Mouse (Mus musculus): Measurements from ENCODE around the gene Hoxb6. TPM values are rescaled to one million over a fixed set of nuclear protein-coding genes. Genes with fewer than 3 reads are reported as not detected.

Gene Hoxb6
- total and polyA plus RNA-seq, 3 experiments = not detected

GRCm38 (mm10) chr11:96275896-96276295 is 16.4 kb upstream of the Hoxb6 start:
- no peaks in the 10 kb centered on the region for H3K36me3 ChIP-seq (ENCODE audit: control insufficient read depth in 1 of 2, insufficient read depth in 2 of 2, low read length in 2 of 2)
- no peak for DNase-seq (ENCODE audit: low read depth, low spot score)
- no peak overlapping the region for H3K4me3 ChIP-seq (ENCODE audit: control insufficient read depth in 1 of 2, insufficient read depth in 1 of 2, low read depth in 2 of 2, low read length in 2 of 2)
- TF ChIP-seq USF1 (IDR thresholded peaks at IDR 0.05; ENCODE audit: low read depth, low read length) (no peak), ZMIZ1 (IDR thresholded peaks at IDR 0.05; ENCODE audit: low read depth, low read length) (no peak), MXI1 (IDR thresholded peaks at IDR 0.05; ENCODE audit: low read depth, low read length) (no peak), UBTF (IDR thresholded peaks at IDR 0.05; ENCODE audit: borderline replicate concordance, insufficient read depth, low read depth, low read length) (no peak), JUND (IDR thresholded peaks at IDR 0.05; ENCODE audit: low read depth, low read length) (no peak), BHLHE40 (IDR thresholded peaks at IDR 0.05; ENCODE audit: borderline replicate concordance, low read depth, low read length) (no peak), ZKSCAN1 (IDR thresholded peaks at IDR 0.05; ENCODE audit: low read depth, low read length) (no peak), KAT2A (conservative IDR thresholded peaks at IDR 0.05; ENCODE audit: low read depth, low read length) (no peak), MYC (IDR thresholded peaks at IDR 0.05; ENCODE audit: low read depth, low read length) (no peak), ETS1 (IDR thresholded peaks at IDR 0.05; ENCODE audit: low read depth, low read length) (no peak), SMC3 (IDR thresholded peaks at IDR 0.05; ENCODE audit: low read depth, low read length) (no peak), TAL1 (IDR thresholded peaks at IDR 0.05; ENCODE audit: low read length) (no peak), CTCF (IDR thresholded peaks at IDR 0.05 in 2 of 3, conservative IDR thresholded peaks at IDR 0.05 in 1 of 3; ENCODE audit: control insufficient read depth in 1 of 3, insufficient read depth in 1 of 3, low read depth in 2 of 3, low read length in 3 of 3, poor library complexity in 1 of 3, severe bottlenecking in 1 of 3) (no peak), RAD21 (IDR thresholded peaks at IDR 0.05; ENCODE audit: low read depth, low read length) (no peak), POLR2AphosphoS2 (IDR thresholded peaks at IDR 0.05; ENCODE audit: low read length) (no peak)
- H3K27me3 ChIP-seq (ENCODE audit: control insufficient read depth in 1 of 2, insufficient read depth in 2 of 2, low read length in 2 of 2) = peaks cover 0 to 1% of the 10 kb centered on the region in 2 experiments; a peak in 2 of 4 replicates
- no peak overlapping the region for H3K9ac ChIP-seq (ENCODE audit: control insufficient read depth, low read depth, low read length, poor library complexity, severe bottlenecking)
- H3K9me3 ChIP-seq (replicated peaks; ENCODE audit: insufficient read depth, low read length) = no peaks in the 10 kb centered on the region
- no peaks in the 10 kb centered on the region for H3K4me1 ChIP-seq (ENCODE audit: control insufficient read depth in 1 of 2, insufficient read depth in 2 of 2, low read length in 2 of 2)
- H3K79me2 ChIP-seq (ENCODE audit: control insufficient read depth, insufficient read depth, low read length, poor library complexity) = no peaks in the 10 kb centered on the region
- H3K27ac ChIP-seq (ENCODE audit: control insufficient read depth, low read depth, low read length) = no peak overlapping the region

GRCm38 (mm10) chr11:96277151-96278044 is 14.9 kb upstream of the Hoxb6 start:
- H3K4me1 ChIP-seq (ENCODE audit: control insufficient read depth in 1 of 2, insufficient read depth in 2 of 2, low read length in 2 of 2) = no peaks in the 10 kb centered on the region
- no peaks in the 10 kb centered on the region for H3K36me3 ChIP-seq (ENCODE audit: control insufficient read depth in 1 of 2, insufficient read depth in 2 of 2, low read length in 2 of 2)
- H3K9me3 ChIP-seq (replicated peaks; ENCODE audit: insufficient read depth, low read length) = no peaks in the 10 kb centered on the region
- no peaks in the 10 kb centered on the region for H3K79me2 ChIP-seq (ENCODE audit: control insufficient read depth, insufficient read depth, low read length, poor library complexity)
- no peak overlapping the region for H3K9ac ChIP-seq (ENCODE audit: control insufficient read depth, low read depth, low read length, poor library complexity, severe bottlenecking)
- no peak overlapping the region for H3K4me3 ChIP-seq (ENCODE audit: control insufficient read depth in 1 of 2, insufficient read depth in 1 of 2, low read depth in 2 of 2, low read length in 2 of 2)
- H3K27ac ChIP-seq (ENCODE audit: control insufficient read depth, low read depth, low read length) = no peak overlapping the region
- peaks cover 2 to 6% of the 10 kb centered on the region in 2 experiments for H3K27me3 ChIP-seq (ENCODE audit: control insufficient read depth in 1 of 2, insufficient read depth in 2 of 2, low read length in 2 of 2)
- no peak for DNase-seq (ENCODE audit: low read depth, low spot score)
- no peak for TF ChIP-seq KAT2A (conservative IDR thresholded peaks at IDR 0.05; ENCODE audit: low read depth, low read length)
- no peak for TF ChIP-seq MAX (IDR thresholded peaks at IDR 0.05; ENCODE audit: low read length)
- no peak for TF ChIP-seq CTCF (IDR thresholded peaks at IDR 0.05 in 2 of 3, conservative IDR thresholded peaks at IDR 0.05 in 1 of 3; ENCODE audit: control insufficient read depth in 1 of 3, insufficient read depth in 1 of 3, low read depth in 2 of 3, low read length in 3 of 3, poor library complexity in 1 of 3, severe bottlenecking in 1 of 3)
- TF ChIP-seq MEF2A (IDR thresholded peaks at IDR 0.05; ENCODE audit: extremely low read depth, insufficient replicate concordance, low read depth, low read length, poor library complexity, severe bottlenecking) = no peak
- no peak for TF ChIP-seq CHD1 (IDR thresholded peaks at IDR 0.05; ENCODE audit: low read depth, low read length)
- no peak for TF ChIP-seq NELFE (IDR thresholded peaks at IDR 0.05; ENCODE audit: low read depth, low read length)
- no peak for TF ChIP-seq UBTF (IDR thresholded peaks at IDR 0.05; ENCODE audit: borderline replicate concordance, insufficient read depth, low read depth, low read length)
- TF ChIP-seq POLR2A (IDR thresholded peaks at IDR 0.05; ENCODE audit: control insufficient read depth in 1 of 2, insufficient read depth in 1 of 2, low read depth in 1 of 2, low read length in 2 of 2, poor library complexity in 1 of 2) = no peak
- TF ChIP-seq SMC3 (IDR thresholded peaks at IDR 0.05; ENCODE audit: low read depth, low read length) = no peak
- TF ChIP-seq NRF1 (IDR thresholded peaks at IDR 0.05; ENCODE audit: insufficient read depth, low read depth, low read length, poor library complexity, severe bottlenecking) = no peak
- no peak for TF ChIP-seq CHD2 (IDR thresholded peaks at IDR 0.05; ENCODE audit: low read length)
- no peak for TF ChIP-seq RCOR1 (IDR thresholded peaks at IDR 0.05; ENCODE audit: low read depth, low read length)
